Comparison of ENCODE assay signal across 8 mouse cellular contexts in genomic region chr3:65863762-65864377, GRCm38 (mm10).
A peak's percentile ranks its signal among the peaks of the same experiment; 100 is the strongest.
DNase-seq lines count a peak whose midpoint lies in the region; ATAC-seq lines count a peak whose summit lies in the region.

No protein-coding gene starts in this region.

- H3K4me3 ChIP-seq in intestine, embryonic 16.5 days (ENCODE audit: low read length): no peak overlapping the region
- no peak overlapping the region for H3K4me3 ChIP-seq in neural tube, embryonic 15.5 days (replicated peaks)

- H3K4me1 ChIP-seq in intestine, embryonic 16.5 days (ENCODE audit: control insufficient read depth, insufficient read depth, low read length): peaks cover 7% of the 10 kb centered on the region
- H3K4me1 ChIP-seq in neural tube, embryonic 15.5 days: peaks cover 11% of the 10 kb centered on the region

- H3K4me2 ChIP-seq in intestine, embryonic 16.5 days (ENCODE audit: low read depth, low read length): peak overlapping the region; percentile 37
- peak overlapping the region; percentile 36 for H3K4me2 ChIP-seq in neural tube, embryonic 15.5 days

- no peaks in the 10 kb centered on the region for H3K36me3 ChIP-seq in intestine, embryonic 16.5 days (ENCODE audit: control insufficient read depth, insufficient read depth, low read length)
- H3K36me3 ChIP-seq in neural tube, embryonic 15.5 days: no peaks in the 10 kb centered on the region

- no peak overlapping the region for H3K9ac ChIP-seq in intestine, embryonic 16.5 days (ENCODE audit: low read depth, low read length)
- no peak overlapping the region for H3K9ac ChIP-seq in neural tube, embryonic 15.5 days (replicated peaks)

- H3K27ac ChIP-seq in intestine, embryonic 16.5 days (ENCODE audit: low read length): no peak overlapping the region
- H3K27ac ChIP-seq in neural tube, embryonic 15.5 days (replicated peaks): no peak overlapping the region

- peak; percentile 29 to 36 for DNase-seq in cerebellum, postnatal 25 days
- no peak for DNase-seq in cerebellum, adult 8-10 months
- DNase-seq in right cerebral cortex, adult 18-20 months: peak; percentile 23
- DNase-seq in right cerebral cortex, postnatal 14 days: no peak
- DNase-seq in urinary bladder, adult 2 months (ENCODE audit: low spot score): no peak
- DNase-seq in lung, postnatal 4 days: no peak

- no peak; the same call in 1 of the 2 replicates for ATAC-seq in intestine, embryonic 16.5 days
- peak; percentile 14; the same call in 1 of the 2 replicates for ATAC-seq in neural tube, embryonic 15.5 days (ENCODE audit: low FRiP score)

- H3K9me3 ChIP-seq in intestine, embryonic 16.5 days (ENCODE audit: control insufficient read depth, low read length): no peaks in the 10 kb centered on the region
- no peaks in the 10 kb centered on the region for H3K9me3 ChIP-seq in neural tube, embryonic 15.5 days (replicated peaks)

- H3K27me3 ChIP-seq in intestine, embryonic 16.5 days (replicated peaks; ENCODE audit: control insufficient read depth, insufficient read depth, low read length): no peaks in the 10 kb centered on the region
- no peaks in the 10 kb centered on the region for H3K27me3 ChIP-seq in neural tube, embryonic 15.5 days (replicated peaks)

- WGBS in intestine, embryonic 16.5 days: 59% methylated on average over 16 of the region's 16 CpGs
- 56% methylated on average over 16 of the region's 16 CpGs for WGBS in neural tube, embryonic 15.5 days

Comparison
In these comparisons a context has a peak if more than half of its experiments do, and no peak if none do; other contexts are left out.
1. DNase-seq: peak in cerebellum, postnatal 25 days (2 of 2) and right cerebral cortex, adult 18-20 months (single experiment); none in cerebellum, adult 8-10 months (single experiment), right cerebral cortex, postnatal 14 days (single experiment), urinary bladder, adult 2 months (single experiment) and lung, postnatal 4 days (0 of 2).